Mouse (Mus musculus): ENCODE results near the gene Smad1. TPM values are rescaled to one million over a fixed set of nuclear protein-coding genes. Genes with fewer than 3 reads are reported as not detected.

Gene Smad1
- polyA plus RNA-seq, 1 experiment from 2014 or later: 50.3 TPM

DNA sequence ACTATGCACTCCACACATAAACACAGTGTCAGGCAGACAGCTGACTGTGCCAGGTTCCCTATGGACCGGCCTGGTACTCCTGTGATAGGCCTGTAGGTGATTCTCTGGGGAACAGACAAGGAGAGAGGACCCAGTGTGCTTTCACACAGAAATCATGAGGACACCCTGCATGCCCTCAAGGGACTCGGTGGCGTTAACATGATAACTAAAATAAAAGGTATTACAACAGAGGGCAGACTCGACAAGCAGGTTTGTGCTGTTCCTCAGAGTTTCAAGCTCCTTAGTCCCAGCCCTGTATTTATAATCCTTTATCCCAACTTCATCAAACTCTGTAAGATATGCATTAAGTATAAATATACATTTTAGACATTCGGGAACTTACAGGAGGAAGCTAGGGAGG lies 12.5 kb downstream of the Smad1 start:
- Histone ChIP-seq H3K4me1 (ENCODE audit: control insufficient read depth, insufficient read depth, low read length) (peaks cover 33% of the 10 kb centered on the region), H3K9ac (ENCODE audit: low read depth, low read length) (no peak overlapping the region), H3K27ac (ENCODE audit: low read depth, low read length) (no peak overlapping the region), H3K27me3 (ENCODE audit: control insufficient read depth, insufficient read depth, low read length) (no peaks in the 10 kb centered on the region), H3K4me2 (replicated peaks; ENCODE audit: low read depth, low read length) (no peak overlapping the region), H3K9me3 (ENCODE audit: control insufficient read depth, low read length) (no peaks in the 10 kb centered on the region), H3K36me3 (ENCODE audit: control insufficient read depth, insufficient read depth, low read length) (no peaks in the 10 kb centered on the region), H3K4me3 (ENCODE audit: low read length) (no peak overlapping the region)
- no peak for ATAC-seq (ENCODE audit: low FRiP score, low TSS enrichment)
- 91% methylated on average over 5 of the region's 5 CpGs for WGBS

- Histone ChIP-seq H3K4me2 (replicated peaks; ENCODE audit: low read depth, low read length) (no peak overlapping the region), H3K9ac (ENCODE audit: low read depth, low read length) (no peak overlapping the region), H3K4me1 (ENCODE audit: control insufficient read depth, insufficient read depth, low read length) (peaks cover 33% of the 10 kb centered on the region), H3K4me3 (ENCODE audit: low read length) (no peak overlapping the region), H3K27ac (ENCODE audit: low read depth, low read length) (no peak overlapping the region), H3K36me3 (ENCODE audit: control insufficient read depth, insufficient read depth, low read length) (no peaks in the 10 kb centered on the region), H3K27me3 (ENCODE audit: control insufficient read depth, insufficient read depth, low read length) (no peaks in the 10 kb centered on the region), H3K9me3 (ENCODE audit: control insufficient read depth, low read length) (no peaks in the 10 kb centered on the region)
- WGBS: 77% methylated on average over 6 of the region's 6 CpGs
- ATAC-seq (ENCODE audit: low FRiP score, low TSS enrichment): no peak
Observed at GRCm38 (mm10) chr8:79386358-79386757, 13.0 kb downstream of the Smad1 start.

GRCm38 (mm10) chr8:79384276-79385271 lies 14.7 kb downstream of the Smad1 start:
- H3K4me3 ChIP-seq (ENCODE audit: low read length): peak overlapping the region; percentile 17
- no peaks in the 10 kb centered on the region for H3K27me3 ChIP-seq (ENCODE audit: control insufficient read depth, insufficient read depth, low read length)
- no peaks in the 10 kb centered on the region for H3K9me3 ChIP-seq (ENCODE audit: control insufficient read depth, low read length)
- 19% methylated on average over 25 of the region's 25 CpGs for WGBS
- no peaks in the 10 kb centered on the region for H3K36me3 ChIP-seq (ENCODE audit: control insufficient read depth, insufficient read depth, low read length)
- H3K9ac ChIP-seq (ENCODE audit: low read depth, low read length): peak overlapping the region; percentile 18; the same call in 1 of the 2 replicates
- peak; percentile 32; the same call in 1 of the 2 replicates for ATAC-seq (ENCODE audit: low FRiP score, low TSS enrichment)
- H3K4me1 ChIP-seq (ENCODE audit: control insufficient read depth, insufficient read depth, low read length): peaks cover 33% of the 10 kb centered on the region
- peak overlapping the region; percentile 42; the same call in 1 of the 2 replicates for H3K27ac ChIP-seq (ENCODE audit: low read depth, low read length)
- peak overlapping the region; percentile 31 for H3K4me2 ChIP-seq (replicated peaks; ENCODE audit: low read depth, low read length)

GRCm38 (mm10) chr8:79382857-79383262 lies 16.5 kb downstream of the Smad1 start:
- peak overlapping the region; percentile 44; the same call in 1 of the 2 replicates for H3K27ac ChIP-seq (ENCODE audit: low read depth, low read length)
- no peaks in the 10 kb centered on the region for H3K36me3 ChIP-seq (ENCODE audit: control insufficient read depth, insufficient read depth, low read length)
- no peak overlapping the region for H3K4me3 ChIP-seq (ENCODE audit: low read length)
- H3K4me2 ChIP-seq (replicated peaks; ENCODE audit: low read depth, low read length): peak overlapping the region; percentile 11; the same call in 1 of the 2 replicates
- peaks cover 17% of the 10 kb centered on the region for H3K4me1 ChIP-seq (ENCODE audit: control insufficient read depth, insufficient read depth, low read length)
- H3K9me3 ChIP-seq (ENCODE audit: control insufficient read depth, low read length): no peaks in the 10 kb centered on the region
- no peaks in the 10 kb centered on the region for H3K27me3 ChIP-seq (ENCODE audit: control insufficient read depth, insufficient read depth, low read length)
- no peak for ATAC-seq (ENCODE audit: low FRiP score, low TSS enrichment)
- no peak overlapping the region for H3K9ac ChIP-seq (ENCODE audit: low read depth, low read length)
- whole genome bisulfite sequencing: 8% methylated on average over 8 of the region's 8 CpGs

DNA sequence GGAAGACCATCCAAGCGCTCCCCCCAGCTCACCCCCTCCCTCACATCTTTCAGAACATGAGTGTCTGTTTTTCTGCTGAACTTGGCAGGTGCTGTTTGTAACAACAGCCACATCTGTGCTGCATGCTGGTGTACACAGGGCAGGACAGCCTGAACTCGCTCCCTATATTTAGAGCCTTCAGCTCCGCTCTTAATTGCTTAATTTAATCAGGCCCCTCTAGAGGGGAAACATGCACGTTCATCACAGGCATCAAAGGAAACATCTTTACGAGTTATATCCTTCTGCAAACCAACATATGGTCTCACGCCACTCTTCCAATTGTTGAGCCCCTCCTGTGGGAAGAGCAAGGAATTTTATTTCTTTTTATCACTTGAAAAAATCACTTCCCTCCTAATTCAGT lies 17.5 kb downstream of the Smad1 start:
- no peaks in the 10 kb centered on the region for H3K36me3 ChIP-seq (ENCODE audit: control insufficient read depth, insufficient read depth, low read length)
- no peak overlapping the region for H3K9ac ChIP-seq (ENCODE audit: low read depth, low read length)
- no peaks in the 10 kb centered on the region for H3K9me3 ChIP-seq (ENCODE audit: control insufficient read depth, low read length)
- peak overlapping the region; percentile 51; the same call in 1 of the 2 replicates for H3K27ac ChIP-seq (ENCODE audit: low read depth, low read length)
- peaks cover 17% of the 10 kb centered on the region for H3K4me1 ChIP-seq (ENCODE audit: control insufficient read depth, insufficient read depth, low read length)
- no peak overlapping the region for H3K4me2 ChIP-seq (replicated peaks; ENCODE audit: low read depth, low read length)
- peak; percentile 78 for ATAC-seq (ENCODE audit: low FRiP score, low TSS enrichment)
- H3K27me3 ChIP-seq (ENCODE audit: control insufficient read depth, insufficient read depth, low read length): no peaks in the 10 kb centered on the region
- 32% methylated on average over 6 of the region's 6 CpGs for WGBS
- no peak overlapping the region for H3K4me3 ChIP-seq (ENCODE audit: low read length)

DNA sequence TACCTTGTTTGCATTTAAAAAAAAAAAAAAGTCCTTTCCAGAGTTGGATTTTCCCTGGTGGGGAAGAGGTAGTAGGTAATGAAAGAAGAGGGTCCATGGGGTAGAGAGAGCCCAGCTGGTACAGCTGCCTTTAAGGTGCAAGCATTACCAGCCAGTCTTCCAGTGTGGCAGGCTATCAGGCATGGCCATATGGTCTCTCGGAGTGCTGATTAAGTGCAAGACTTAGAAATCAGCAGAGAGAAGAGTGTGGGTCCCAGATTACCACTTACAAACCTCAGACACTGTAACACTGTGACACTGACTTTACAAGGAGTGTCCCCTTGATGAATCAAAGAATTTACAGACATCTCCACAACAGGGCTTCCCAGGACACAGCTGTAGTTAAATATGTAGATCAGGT lies 18.9 kb downstream of the Smad1 start:
- no peak for ATAC-seq (ENCODE audit: low FRiP score, low TSS enrichment)
- Histone ChIP-seq H3K4me2 (replicated peaks; ENCODE audit: low read depth, low read length) (no peak overlapping the region), H3K27me3 (ENCODE audit: control insufficient read depth, insufficient read depth, low read length) (no peaks in the 10 kb centered on the region), H3K9me3 (ENCODE audit: control insufficient read depth, low read length) (no peaks in the 10 kb centered on the region), H3K36me3 (ENCODE audit: control insufficient read depth, insufficient read depth, low read length) (no peaks in the 10 kb centered on the region), H3K9ac (ENCODE audit: low read depth, low read length) (no peak overlapping the region), H3K4me3 (ENCODE audit: low read length) (no peak overlapping the region), H3K27ac (ENCODE audit: low read depth, low read length) (no peak overlapping the region), H3K4me1 (ENCODE audit: control insufficient read depth, insufficient read depth, low read length) (peaks cover 17% of the 10 kb centered on the region)
- 53% methylated on average over 1 of the region's 1 CpGs for WGBS

- no peak overlapping the region for H3K4me2 ChIP-seq (replicated peaks; ENCODE audit: low read depth, low read length)
- no peak overlapping the region for H3K9ac ChIP-seq (ENCODE audit: low read depth, low read length)
- no peak overlapping the region for H3K27ac ChIP-seq (ENCODE audit: low read depth, low read length)
- H3K9me3 ChIP-seq (ENCODE audit: control insufficient read depth, low read length): no peaks in the 10 kb centered on the region
- H3K4me3 ChIP-seq (ENCODE audit: low read length): no peak overlapping the region
- H3K36me3 ChIP-seq (ENCODE audit: control insufficient read depth, insufficient read depth, low read length): no peaks in the 10 kb centered on the region
- H3K27me3 ChIP-seq (ENCODE audit: control insufficient read depth, insufficient read depth, low read length): no peaks in the 10 kb centered on the region
- peaks cover 20% of the 10 kb centered on the region for H3K4me1 ChIP-seq (ENCODE audit: control insufficient read depth, insufficient read depth, low read length)
- whole genome bisulfite sequencing: 66% methylated on average over 14 of the region's 14 CpGs
- ATAC-seq (ENCODE audit: low FRiP score, low TSS enrichment): no peak
Observed at GRCm38 (mm10) chr8:79379971-79380370, 19.3 kb downstream of the Smad1 start.

DNA sequence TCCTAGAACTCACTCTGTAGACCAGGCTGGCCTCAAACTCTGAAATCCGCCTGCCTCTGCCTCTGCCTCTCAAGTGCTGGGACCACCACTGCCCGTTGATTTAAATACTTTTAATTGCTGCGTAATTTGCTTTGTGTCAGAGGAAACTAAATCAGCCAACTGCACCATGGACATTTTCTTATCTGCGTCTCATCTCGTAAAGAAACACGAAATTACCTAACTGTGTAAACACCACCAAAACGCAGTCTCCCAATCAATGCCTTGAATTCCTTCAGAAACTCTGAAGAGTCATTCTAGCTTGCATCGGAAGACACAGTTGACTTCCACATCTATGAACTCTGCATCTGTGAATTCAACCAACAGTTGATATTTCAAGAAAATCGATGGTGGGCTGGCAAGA lies 22.7 kb downstream of the Smad1 start:
- Histone ChIP-seq H3K4me2 (replicated peaks; ENCODE audit: low read depth, low read length) (no peak overlapping the region), H3K27ac (ENCODE audit: low read depth, low read length) (no peak overlapping the region), H3K9me3 (ENCODE audit: control insufficient read depth, low read length) (no peaks in the 10 kb centered on the region), H3K9ac (ENCODE audit: low read depth, low read length) (no peak overlapping the region), H3K27me3 (ENCODE audit: control insufficient read depth, insufficient read depth, low read length) (no peaks in the 10 kb centered on the region), H3K4me3 (ENCODE audit: low read length) (no peak overlapping the region), H3K4me1 (ENCODE audit: control insufficient read depth, insufficient read depth, low read length) (peaks cover 18% of the 10 kb centered on the region), H3K36me3 (ENCODE audit: control insufficient read depth, insufficient read depth, low read length) (peaks cover 6% of the 10 kb centered on the region; the same call in 1 of the 2 replicates)
- WGBS: 74% methylated on average over 9 of the region's 9 CpGs
- no peak for ATAC-seq (ENCODE audit: low FRiP score, low TSS enrichment)

DNA sequence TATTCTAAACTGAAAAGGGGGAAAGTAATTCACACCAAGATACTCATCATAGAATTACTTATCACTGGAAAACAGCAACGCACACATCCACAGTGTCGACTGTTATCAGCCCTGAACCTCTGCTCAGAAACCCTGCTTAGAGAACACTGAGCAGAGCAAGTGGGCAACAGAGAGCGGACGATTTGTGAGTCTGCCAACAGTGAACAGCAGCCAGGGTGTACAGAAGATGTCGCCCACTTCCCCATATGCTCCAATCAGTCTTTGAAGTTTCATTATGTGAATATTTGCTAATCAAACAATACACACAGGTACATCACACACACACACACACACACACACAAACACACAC lies 23.6 kb downstream of the Smad1 start:
- no peak overlapping the region for H3K27ac ChIP-seq (ENCODE audit: low read depth, low read length)
- no peak overlapping the region for H3K4me2 ChIP-seq (replicated peaks; ENCODE audit: low read depth, low read length)
- no peak overlapping the region for H3K9ac ChIP-seq (ENCODE audit: low read depth, low read length)
- peaks cover 18% of the 10 kb centered on the region for H3K4me1 ChIP-seq (ENCODE audit: control insufficient read depth, insufficient read depth, low read length)
- peaks cover 15% of the 10 kb centered on the region; the same call in 1 of the 2 replicates for H3K36me3 ChIP-seq (ENCODE audit: control insufficient read depth, insufficient read depth, low read length)
- H3K27me3 ChIP-seq (ENCODE audit: control insufficient read depth, insufficient read depth, low read length): no peaks in the 10 kb centered on the region
- no peak overlapping the region for H3K4me3 ChIP-seq (ENCODE audit: low read length)
- 73% methylated on average over 5 of the region's 5 CpGs for WGBS
- H3K9me3 ChIP-seq (ENCODE audit: control insufficient read depth, low read length): no peaks in the 10 kb centered on the region
- no peak for ATAC-seq (ENCODE audit: low FRiP score, low TSS enrichment)

All from kidney, embryonic 14.5 days (tissue).